Mouse (Mus musculus) stomach, postnatal 0 days (tissue): ENCODE measurements at regions not wholly inside any gene's neighbourhood (a gene's known extent, or its start where the extent isn't known, plus 50 kb on each side); places are given as distances from the start of the nearest gene placed in this dataset.

Experiments
- CTCF ChIP-seq: IDR thresholded peaks from 2 replicates; pipeline ENCODE4 v1.5.1; 2016; ENCODE audit warnings: antibody characterized with exemption, low read depth, mild to moderate bottlenecking, moderate library complexity
- EP300 ChIP-seq: optimal IDR thresholded peaks from 2 replicates; pipeline ENCODE3; 2016; ENCODE audit warnings: antibody characterized with exemption

GRCm38 (mm10) chr7:69553981-69554380 is 804.9 kb upstream of the Arrdc4 start:
- TF ChIP-seq CTCF (no peak), EP300 (no peak)
